8 mouse cellular contexts compared by ENCODE assay signal in genomic region chr3:88407090-88407489, GRCm38 (mm10). TPM values are rescaled to one million over a fixed set of nuclear protein-coding genes. Genes with fewer than 3 reads are reported as not detected.
A peak's percentile ranks its signal among the peaks of the same experiment; 100 is the strongest.
DNase-seq lines count a peak whose midpoint lies in the region; ATAC-seq and TF ChIP-seq lines count a peak whose summit lies in the region.

No protein-coding gene starts in this region.

- H3K9ac ChIP-seq in intestine, postnatal 0 days (ENCODE audit: low read depth, low read length): no peak overlapping the region
- H3K9ac ChIP-seq in intestine, embryonic 16.5 days (ENCODE audit: low read depth, low read length): no peak overlapping the region
- no peak overlapping the region for H3K9ac ChIP-seq in forebrain, embryonic 12.5 days
- no peak overlapping the region for H3K9ac ChIP-seq in hindbrain, embryonic 11.5 days (ENCODE audit: low read depth, low read length)

- ATAC-seq in intestine, postnatal 0 days: no peak
- no peak for ATAC-seq in intestine, embryonic 16.5 days
- ATAC-seq in forebrain, embryonic 12.5 days (ENCODE audit: low FRiP score): peak; percentile 15; the same call in 1 of the 2 replicates
- ATAC-seq in hindbrain, embryonic 11.5 days (ENCODE audit: low FRiP score): no peak; the same call in 1 of the 2 replicates

- 3% methylated on average over 2 of the region's 2 CpGs for WGBS in intestine, postnatal 0 days
- WGBS in intestine, embryonic 16.5 days: 0% methylated on average over 2 of the region's 2 CpGs
- WGBS in forebrain, embryonic 12.5 days: 3% methylated on average over 2 of the region's 2 CpGs
- 0% methylated on average over 2 of the region's 2 CpGs for WGBS in hindbrain, embryonic 11.5 days
- 1% methylated on average over 2 of the region's 2 CpGs for WGBS in small intestine, adult 2 months

- peaks cover 10% of the 10 kb centered on the region; the same call in 1 of the 2 replicates for H3K36me3 ChIP-seq in intestine, postnatal 0 days (ENCODE audit: control insufficient read depth, insufficient read depth)
- peaks cover 4% of the 10 kb centered on the region for H3K36me3 ChIP-seq in intestine, embryonic 16.5 days (ENCODE audit: control insufficient read depth, insufficient read depth, low read length)
- H3K36me3 ChIP-seq in forebrain, embryonic 12.5 days (replicated peaks): peaks cover 16% of the 10 kb centered on the region
- 0 out of 2 replicates have a peak, but pooled peaks cover 2% of the 10 kb centered on the region for H3K36me3 ChIP-seq in hindbrain, embryonic 11.5 days (ENCODE audit: control insufficient read depth, insufficient read depth, low read length)
- peaks cover 32% of the 10 kb centered on the region for H3K36me3 ChIP-seq in megakaryocyte, embryonic 14.5 days (replicated peaks; ENCODE audit: low read length)
- peaks cover 6% of the 10 kb centered on the region for H3K36me3 ChIP-seq in small intestine, adult 2 months (ENCODE audit: control insufficient read depth, insufficient read depth, low read length)

- H3K4me2 ChIP-seq in intestine, postnatal 0 days (replicated peaks; ENCODE audit: low read depth): no peak overlapping the region
- no peak overlapping the region for H3K4me2 ChIP-seq in intestine, embryonic 16.5 days (ENCODE audit: low read depth, low read length)
- H3K4me2 ChIP-seq in forebrain, embryonic 12.5 days: no peak overlapping the region
- H3K4me2 ChIP-seq in hindbrain, embryonic 11.5 days (replicated peaks; ENCODE audit: low read depth, low read length): no peak overlapping the region

- H3K9me3 ChIP-seq in intestine, postnatal 0 days (ENCODE audit: control insufficient read depth): no peaks in the 10 kb centered on the region
- no peaks in the 10 kb centered on the region for H3K9me3 ChIP-seq in intestine, embryonic 16.5 days (ENCODE audit: control insufficient read depth, low read length)
- H3K9me3 ChIP-seq in forebrain, embryonic 12.5 days: no peaks in the 10 kb centered on the region
- H3K9me3 ChIP-seq in hindbrain, embryonic 11.5 days (ENCODE audit: control insufficient read depth, low read length): no peaks in the 10 kb centered on the region
- H3K9me3 ChIP-seq in megakaryocyte, embryonic 14.5 days: no peaks in the 10 kb centered on the region

- no peaks in the 10 kb centered on the region for H3K27me3 ChIP-seq in intestine, postnatal 0 days (replicated peaks; ENCODE audit: control insufficient read depth, insufficient read depth, low read length)
- no peaks in the 10 kb centered on the region for H3K27me3 ChIP-seq in intestine, embryonic 16.5 days (replicated peaks; ENCODE audit: control insufficient read depth, insufficient read depth, low read length)
- H3K27me3 ChIP-seq in forebrain, embryonic 12.5 days: no peaks in the 10 kb centered on the region
- H3K27me3 ChIP-seq in hindbrain, embryonic 11.5 days (ENCODE audit: control insufficient read depth, insufficient read depth, low read length): no peaks in the 10 kb centered on the region
- no peaks in the 10 kb centered on the region for H3K27me3 ChIP-seq in megakaryocyte, embryonic 14.5 days (replicated peaks)
- no peaks in the 10 kb centered on the region for H3K27me3 ChIP-seq in small intestine, adult 2 months (ENCODE audit: control insufficient read depth, insufficient read depth, low read length)

- 0 out of 2 replicates have a peak, but pooled peaks cover under 1% of the 10 kb centered on the region for H3K4me1 ChIP-seq in intestine, postnatal 0 days (replicated peaks; ENCODE audit: control insufficient read depth, insufficient read depth, low read length)
- peaks cover 25% of the 10 kb centered on the region for H3K4me1 ChIP-seq in intestine, embryonic 16.5 days (ENCODE audit: control insufficient read depth, insufficient read depth, low read length)
- peaks cover 31% of the 10 kb centered on the region for H3K4me1 ChIP-seq in forebrain, embryonic 12.5 days
- peaks cover 2% of the 10 kb centered on the region for H3K4me1 ChIP-seq in hindbrain, embryonic 11.5 days (replicated peaks; ENCODE audit: control insufficient read depth, insufficient read depth, low read length)
- H3K4me1 ChIP-seq in megakaryocyte, embryonic 14.5 days: peaks cover 55% of the 10 kb centered on the region
- H3K4me1 ChIP-seq in small intestine, adult 2 months (ENCODE audit: control insufficient read depth, insufficient read depth, insufficient read length, low read length): peaks cover 21% of the 10 kb centered on the region; the same call in 1 of the 2 replicates

- no peak overlapping the region for H3K27ac ChIP-seq in intestine, postnatal 0 days (ENCODE audit: low read depth, low read length)
- no peak overlapping the region for H3K27ac ChIP-seq in intestine, embryonic 16.5 days (ENCODE audit: low read length)
- H3K27ac ChIP-seq in forebrain, embryonic 12.5 days: 0 out of 2 replicates have a peak overlapping the region, but pooled peaks have one; percentile 9
- no peak overlapping the region for H3K27ac ChIP-seq in hindbrain, embryonic 11.5 days (ENCODE audit: low read depth, low read length)
- no peak overlapping the region for H3K27ac ChIP-seq in small intestine, adult 2 months (ENCODE audit: insufficient read depth, low read depth, low read length)

- TF ChIP-seq POLR2A in small intestine, adult 2 months (IDR thresholded peaks at IDR 0.05; ENCODE audit: low read depth, low read length): no peak

- peak; percentile 95 for TF ChIP-seq CTCF in intestine, postnatal 0 days (IDR thresholded peaks at IDR 0.05; ENCODE audit: low read depth)
- peak; percentile 45; the same call in 1 of the 2 replicates for TF ChIP-seq CTCF in small intestine, adult 2 months (IDR thresholded peaks at IDR 0.05; ENCODE audit: extremely low read depth, insufficient read length, insufficient replicate concordance, low read depth, low read length)

- no peak overlapping the region for H3K4me3 ChIP-seq in intestine, postnatal 0 days (ENCODE audit: low read depth, low read length)
- no peak overlapping the region for H3K4me3 ChIP-seq in intestine, embryonic 16.5 days (ENCODE audit: low read length)
- H3K4me3 ChIP-seq in forebrain, embryonic 12.5 days (replicated peaks): no peak overlapping the region
- H3K4me3 ChIP-seq in hindbrain, embryonic 11.5 days (ENCODE audit: low read depth, low read length): no peak overlapping the region
- H3K4me3 ChIP-seq in megakaryocyte, embryonic 14.5 days (replicated peaks): peak overlapping the region; percentile 69
- no peak overlapping the region for H3K4me3 ChIP-seq in small intestine, adult 2 months (ENCODE audit: low read depth, low read length)

- DNase-seq in c-Kit-positive CD71-positive TER-119-negative erythroid progenitor cells, embryonic 14.5 days (ENCODE audit: low read depth): peak; percentile 71
- peak; percentile 85 for DNase-seq in hindbrain, embryonic 11.5 days (ENCODE audit: low spot score)
- peak; percentile 48 to 53 for DNase-seq in layer of hippocampus, postnatal 36 days

RNA-seq across cellular contexts. Expression of gene Pmf1, which starts 3.0 kb away (rescaled TPM):
- polyA plus RNA-seq in intestine, postnatal 0 days (2015; fragmentation: Nextera tagmentation; extraction: Ambion mirVana): 61.2 and 62.5 TPM in 2 replicates
- 112 and 129 TPM in 2 replicates for polyA plus RNA-seq in intestine, embryonic 16.5 days (2015; fragmentation: Nextera tagmentation; extraction: Ambion mirVana)
- 119 and 120 TPM in 2 replicates for polyA plus RNA-seq in forebrain, embryonic 12.5 days (2016; fragmentation: Nextera tagmentation; extraction: Ambion mirVana)
- 108 and 109 TPM in 2 replicates for polyA plus RNA-seq in hindbrain, embryonic 11.5 days (2014; fragmentation: Nextera tagmentation; extraction: Ambion mirVana)
- total RNA-seq in layer of hippocampus, postnatal 36 days (2021): 1 to 10 TPM; 5.3 to 6.3 TPM
- 73.6 and 114 TPM in 2 replicates for polyA plus RNA-seq in megakaryocyte, embryonic 14.5 days (2012; ENCODE audit: insufficient read depth, low replicate concordance)
- 52.3 and 108 TPM in 2 replicates for polyA plus RNA-seq in small intestine, adult 2 months (2012; rRNA removed)

RNA-seq across cellular contexts. Expression of gene Slc25a44, which starts 17.8 kb away (rescaled TPM):
- polyA plus RNA-seq in intestine, postnatal 0 days (2015; fragmentation: Nextera tagmentation; extraction: Ambion mirVana): 30.4 and 31.7 TPM in 2 replicates
- polyA plus RNA-seq in intestine, embryonic 16.5 days (2015; fragmentation: Nextera tagmentation; extraction: Ambion mirVana): 20.4 and 21.8 TPM in 2 replicates
- polyA plus RNA-seq in forebrain, embryonic 12.5 days (2016; fragmentation: Nextera tagmentation; extraction: Ambion mirVana): 22.7 and 24.9 TPM in 2 replicates
- polyA plus RNA-seq in hindbrain, embryonic 11.5 days (2014; fragmentation: Nextera tagmentation; extraction: Ambion mirVana): 22.1 and 23.7 TPM in 2 replicates
- total RNA-seq in layer of hippocampus, postnatal 36 days (2021): 10 to 100 TPM; 68.6 to 69.1 TPM
- polyA plus RNA-seq in megakaryocyte, embryonic 14.5 days (2012; ENCODE audit: insufficient read depth, low replicate concordance): 6.7 and 7.2 TPM in 2 replicates
- polyA plus RNA-seq in small intestine, adult 2 months (2012; rRNA removed): 19.7 and 44.8 TPM in 2 replicates

RNA-seq across cellular contexts. Expression of gene Bglap, which starts 22.8 kb away (rescaled TPM):
- not detected in 2 replicates for polyA plus RNA-seq in intestine, postnatal 0 days (2015; fragmentation: Nextera tagmentation; extraction: Ambion mirVana)
- polyA plus RNA-seq in intestine, embryonic 16.5 days (2015; fragmentation: Nextera tagmentation; extraction: Ambion mirVana): 0.69 TPM in 1 of 2 replicates, not detected in the other
- polyA plus RNA-seq in forebrain, embryonic 12.5 days (2016; fragmentation: Nextera tagmentation; extraction: Ambion mirVana): not detected in 2 replicates
- not detected in 2 replicates for polyA plus RNA-seq in hindbrain, embryonic 11.5 days (2014; fragmentation: Nextera tagmentation; extraction: Ambion mirVana)
- not detected for total RNA-seq in layer of hippocampus, postnatal 36 days (2021)
- polyA plus RNA-seq in megakaryocyte, embryonic 14.5 days (2012; ENCODE audit: insufficient read depth, low replicate concordance): not detected in 2 replicates
- 1.6 TPM in 1 of 2 replicates, not detected in the other for polyA plus RNA-seq in small intestine, adult 2 months (2012; rRNA removed)

RNA-seq across cellular contexts. Expression of gene Bglap2, which starts 28.6 kb away (rescaled TPM):
- polyA plus RNA-seq in intestine, postnatal 0 days (2015; fragmentation: Nextera tagmentation; extraction: Ambion mirVana): not detected in 2 replicates
- not detected in 2 replicates for polyA plus RNA-seq in intestine, embryonic 16.5 days (2015; fragmentation: Nextera tagmentation; extraction: Ambion mirVana)
- not detected in 2 replicates for polyA plus RNA-seq in forebrain, embryonic 12.5 days (2016; fragmentation: Nextera tagmentation; extraction: Ambion mirVana)
- polyA plus RNA-seq in hindbrain, embryonic 11.5 days (2014; fragmentation: Nextera tagmentation; extraction: Ambion mirVana): not detected in 2 replicates
- not detected for total RNA-seq in layer of hippocampus, postnatal 36 days (2021)
- not detected in 2 replicates for polyA plus RNA-seq in megakaryocyte, embryonic 14.5 days (2012; ENCODE audit: insufficient read depth, low replicate concordance)
- polyA plus RNA-seq in small intestine, adult 2 months (2012; rRNA removed): 0.70 TPM in 1 of 2 replicates, not detected in the other

RNA-seq across cellular contexts. Expression of gene Bglap3, which starts 34.5 kb away (rescaled TPM):
- polyA plus RNA-seq in intestine, postnatal 0 days (2015; fragmentation: Nextera tagmentation; extraction: Ambion mirVana): 72.5 and 81.0 TPM in 2 replicates
- polyA plus RNA-seq in intestine, embryonic 16.5 days (2015; fragmentation: Nextera tagmentation; extraction: Ambion mirVana): 2.2 and 5.3 TPM in 2 replicates
- 0.18 TPM in 1 of 2 replicates, not detected in the other for polyA plus RNA-seq in forebrain, embryonic 12.5 days (2016; fragmentation: Nextera tagmentation; extraction: Ambion mirVana)
- polyA plus RNA-seq in hindbrain, embryonic 11.5 days (2014; fragmentation: Nextera tagmentation; extraction: Ambion mirVana): 0.26 TPM in 1 of 2 replicates, not detected in the other
- total RNA-seq in layer of hippocampus, postnatal 36 days (2021): under 1 TPM in 1 of 2 experiments, not detected in 1; 0.63 TPM
- not detected in 2 replicates for polyA plus RNA-seq in megakaryocyte, embryonic 14.5 days (2012; ENCODE audit: insufficient read depth, low replicate concordance)
- 2.2 and 6.7 TPM in 2 replicates for polyA plus RNA-seq in small intestine, adult 2 months (2012; rRNA removed)
